Mouse (Mus musculus) myocyte (in vitro differentiated cells): ENCODE results near the gene Cdan1. TPM values are rescaled to one million over a fixed set of nuclear protein-coding genes. Genes with fewer than 3 reads are reported as not detected.
"Not testable (repeated sequence)": the region's sequence is repeated elsewhere in the genome, so short reads cannot be mapped to it uniquely, and the experiment has no call there.

Experiments
- H3K27me3 ChIP-seq: one replicate; pipeline ENCODE4 v1.6.1; 2011; ENCODE audit not compliant: control insufficient read depth, insufficient read depth, insufficient read length
- H3K36me3 ChIP-seq: one replicate; pipeline ENCODE4 v1.6.1; 2011; ENCODE audit not compliant: control insufficient read depth, insufficient read depth
- H3K4me2 ChIP-seq: one replicate; pipeline ENCODE4 v1.6.1; 2011; ENCODE audit warnings: low read depth, control low read depth
- H3K4me3 ChIP-seq: one replicate; pipeline ENCODE4 v1.5.1; 2011; ENCODE audit warnings: mild to moderate bottlenecking, control low read depth, moderate library complexity
- H3K79me2 ChIP-seq: one replicate; pipeline ENCODE4 v1.6.1; 2011; ENCODE audit not compliant: control insufficient read depth, insufficient read depth
- H3ac ChIP-seq: one replicate; pipeline ENCODE4 v1.6.1; 2011; ENCODE audit not compliant: control insufficient read depth, insufficient read length
- CEBPB ChIP-seq: IDR thresholded peaks from 2 replicates; pipeline ENCODE4 v1.6.1; 2011; ENCODE audit warnings: mild to moderate bottlenecking, moderate library complexity; ENCODE audit not compliant: poor library complexity, insufficient read depth, severe bottlenecking
- E2F4 ChIP-seq: IDR thresholded peaks from one replicate; pipeline ENCODE4 v1.6.1; 2011; ENCODE audit warnings: mild to moderate bottlenecking, control low read depth, moderate library complexity; ENCODE audit not compliant: insufficient read depth
- MAX ChIP-seq: IDR thresholded peaks from one replicate; pipeline ENCODE4 v1.6.1; 2011; ENCODE audit warnings: low read depth, mild to moderate bottlenecking, control low read depth
- MYOD1 ChIP-seq, 3 experiments: IDR thresholded peaks; one replicate each; pipeline ENCODE4 v1.6.1; 2011; ENCODE audit warnings: control low read depth in 2 of 3, low read depth in 2 of 3, mild to moderate bottlenecking in 2 of 3, moderate library complexity in 1 of 3; ENCODE audit not compliant: insufficient read length in 2 of 3, control insufficient read depth in 1 of 3
- MYOG ChIP-seq, 3 experiments: IDR thresholded peaks; one replicate each; pipeline ENCODE4 v1.6.1; 2011; ENCODE audit warnings: control low read depth in 2 of 3, low read depth in 2 of 3, mild to moderate bottlenecking in 2 of 3; ENCODE audit not compliant: insufficient read length in 2 of 3, control insufficient read depth in 1 of 3, insufficient read depth in 1 of 3
- POLR2A ChIP-seq: IDR thresholded peaks from one replicate; pipeline ENCODE4 v1.6.1; 2011; ENCODE audit warnings: low read depth, mild to moderate bottlenecking, control low read depth, moderate library complexity; ENCODE audit not compliant: insufficient read length
- POLR2AphosphoS2 ChIP-seq: IDR thresholded peaks from one replicate; pipeline ENCODE4 v1.6.1; 2011; ENCODE audit warnings: low read depth, control low read depth; ENCODE audit not compliant: insufficient read length
- REST ChIP-seq: IDR thresholded peaks from one replicate; pipeline ENCODE4 v1.6.1; 2011; ENCODE audit warnings: mild to moderate bottlenecking, control low read depth, moderate library complexity; ENCODE audit not compliant: insufficient read depth, insufficient read length
- SRF ChIP-seq: IDR thresholded peaks from one replicate; pipeline ENCODE4 v1.6.1; 2011; ENCODE audit warnings: low read depth; ENCODE audit not compliant: control insufficient read depth, insufficient read length
- TCF12 ChIP-seq: IDR thresholded peaks from one replicate; pipeline ENCODE4 v1.6.1; 2011; ENCODE audit warnings: mild to moderate bottlenecking, control low read depth; ENCODE audit not compliant: poor library complexity, insufficient read depth, severe bottlenecking
- TCF3 ChIP-seq: IDR thresholded peaks from one replicate; pipeline ENCODE4 v1.6.1; 2011; ENCODE audit warnings: low read depth, control low read depth; ENCODE audit not compliant: insufficient read length
- USF1 ChIP-seq: IDR thresholded peaks from one replicate; pipeline ENCODE4 v1.6.1; 2011; ENCODE audit warnings: low read depth, mild to moderate bottlenecking, control low read depth, moderate library complexity
- polyA plus RNA-seq: library from polyadenylated mRNA; unstranded; fragments of >200 nt; fragmentation: generic; extraction: Trizol; gene quantifications from one replicate; pipeline ENCODE4 v1.2.1, GENCODE M21; 2012; ENCODE audit warnings: missing spikeins

Gene Cdan1
- polyA plus RNA-seq, 1 experiment = 5.0 TPM

DNA sequence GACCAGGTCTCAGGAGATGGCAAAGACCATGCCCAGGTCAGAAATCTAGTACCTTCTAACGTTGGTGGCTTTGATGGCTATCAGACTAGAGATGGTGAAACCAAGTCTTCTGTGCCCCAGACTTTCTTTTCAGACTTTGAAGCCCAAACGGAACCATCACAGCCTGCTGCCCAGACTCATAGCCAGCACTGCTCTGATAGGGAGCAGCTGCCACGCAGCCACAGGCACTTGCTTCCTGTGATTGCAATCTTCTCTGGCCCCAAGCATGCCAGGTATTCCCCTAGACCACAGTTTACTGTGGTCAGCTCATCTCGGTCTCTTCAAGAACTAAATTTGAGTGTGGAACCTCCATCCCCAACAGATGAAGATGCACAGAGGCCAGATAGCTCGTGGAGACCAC lies 147.3 kb downstream of the Cdan1 start:
- Histone ChIP-seq H3ac (no peak overlapping the region), H3K4me3 (no peak overlapping the region), H3K4me2 (peak overlapping the region; percentile 14), H3K79me2 (no peaks in the 10 kb centered on the region), H3K27me3 (no peaks in the 10 kb centered on the region), H3K36me3 (peaks cover 14% of the 10 kb centered on the region)
- TF ChIP-seq MYOD1 (IDR thresholded peaks at IDR 0.05; ENCODE audit: control insufficient read depth in 1 of 3, insufficient read length in 2 of 3, low read depth in 2 of 3) (peak; percentile 14 to 82 (median 32)), MYOG (IDR thresholded peaks at IDR 0.05; ENCODE audit: control insufficient read depth in 1 of 3, insufficient read depth in 1 of 3, insufficient read length in 2 of 3, low read depth in 2 of 3) (peak; percentile 49 to 95 (median 55)), TCF3 (peak; percentile 57), USF1 (no peak)

DNA sequence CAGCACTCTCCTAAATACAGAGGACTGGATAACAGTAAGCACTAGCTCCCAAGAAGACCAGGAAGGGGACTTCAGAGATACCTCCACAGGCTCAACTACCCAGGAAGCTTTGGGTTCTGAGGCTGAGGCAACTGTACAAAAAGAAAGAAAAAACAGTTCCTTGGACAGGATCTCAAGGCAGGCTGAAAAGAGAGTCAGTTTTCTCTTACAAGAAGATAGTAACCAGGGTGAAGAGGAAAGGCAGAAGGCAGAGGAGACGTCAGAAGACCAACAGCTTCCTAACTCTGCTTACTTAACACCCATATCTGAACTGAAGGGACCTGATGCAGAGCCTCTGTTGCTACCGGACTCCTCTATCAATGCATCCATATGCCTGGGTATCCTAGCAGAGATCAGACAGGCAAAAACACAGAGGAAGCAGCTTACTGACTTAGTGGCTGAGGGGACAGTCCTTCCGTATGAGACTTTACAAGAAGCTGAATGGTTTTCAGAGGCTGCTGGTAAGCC lies 149.5 kb downstream of the Cdan1 start:
- H3K79me2 ChIP-seq = no peaks in the 10 kb centered on the region
- peaks cover 11% of the 10 kb centered on the region for H3K36me3 ChIP-seq
- H3ac ChIP-seq = no peak overlapping the region
- H3K4me3 ChIP-seq = no peak overlapping the region
- TF ChIP-seq TCF3 (no peak), TCF12 (no peak), POLR2AphosphoS2 (no peak), SRF (no peak), MYOG (IDR thresholded peaks at IDR 0.05; ENCODE audit: control insufficient read depth in 1 of 3, insufficient read depth in 1 of 3, insufficient read length in 2 of 3, low read depth in 2 of 3) (no peak), MYOD1 (IDR thresholded peaks at IDR 0.05; ENCODE audit: control insufficient read depth in 1 of 3, insufficient read length in 2 of 3, low read depth in 2 of 3) (no peak)
- no peaks in the 10 kb centered on the region for H3K27me3 ChIP-seq
- no peak overlapping the region for H3K4me2 ChIP-seq

DNA sequence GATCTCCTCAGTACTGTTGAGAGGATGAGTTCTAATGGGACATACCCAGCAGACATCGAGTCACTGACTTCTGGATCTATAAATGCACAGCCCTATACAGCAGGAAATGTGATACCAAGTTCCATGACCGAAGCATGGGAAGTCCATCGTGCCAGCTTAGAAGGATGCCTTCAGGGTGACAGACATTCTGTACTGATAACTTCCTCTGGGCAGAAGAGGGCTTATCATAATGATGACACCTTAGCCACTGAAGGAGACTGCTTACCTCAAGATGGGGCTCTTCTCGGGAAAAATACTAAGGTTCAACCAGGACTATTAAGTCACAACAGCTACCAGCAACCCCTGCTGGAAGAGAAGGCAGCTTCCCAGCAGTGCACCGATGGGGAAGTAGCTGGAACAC lies 152.2 kb downstream of the Cdan1 start:
- H3K27me3 ChIP-seq = no peaks in the 10 kb centered on the region

DNA sequence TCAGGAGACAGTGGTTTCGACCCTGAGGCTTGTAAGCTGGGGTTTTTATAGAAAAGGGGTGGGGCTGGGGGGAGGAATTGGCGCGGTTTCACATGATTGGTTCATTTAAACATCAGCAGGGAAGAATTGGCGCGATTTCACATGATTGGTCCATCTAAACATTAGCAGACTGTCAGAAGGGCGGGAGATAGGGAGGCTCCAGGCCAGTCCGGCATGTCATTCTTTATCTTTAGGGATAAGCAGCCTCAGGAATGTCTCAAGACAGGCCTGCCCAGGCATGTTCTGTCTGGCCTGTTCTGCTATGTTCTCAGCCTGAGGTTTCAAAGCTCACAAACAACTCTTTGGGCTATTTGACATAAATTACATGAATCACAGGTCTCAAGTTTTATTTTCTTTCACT lies 168.8 kb downstream of the Cdan1 start:
- not testable (repeated sequence) for H3K36me3 ChIP-seq, H3K79me2 ChIP-seq, H3K27me3 ChIP-seq, H3ac ChIP-seq, H3K4me2 ChIP-seq, H3K4me3 ChIP-seq

More for the DNA sequence above, 152.2 kb downstream of the Cdan1 start:
- no peak for TF ChIP-seq SRF
- no peak for TF ChIP-seq E2F4
- no peak for TF ChIP-seq USF1
- TF ChIP-seq TCF3 = no peak
- TF ChIP-seq MYOD1 (IDR thresholded peaks at IDR 0.05; ENCODE audit: control insufficient read depth in 1 of 3, insufficient read length in 2 of 3, low read depth in 2 of 3) = no peak
- H3ac ChIP-seq = no peak overlapping the region
- peaks cover 14% of the 10 kb centered on the region for H3K36me3 ChIP-seq
- no peak overlapping the region for H3K4me2 ChIP-seq
- no peaks in the 10 kb centered on the region for H3K79me2 ChIP-seq
- H3K4me3 ChIP-seq = no peak overlapping the region

DNA sequence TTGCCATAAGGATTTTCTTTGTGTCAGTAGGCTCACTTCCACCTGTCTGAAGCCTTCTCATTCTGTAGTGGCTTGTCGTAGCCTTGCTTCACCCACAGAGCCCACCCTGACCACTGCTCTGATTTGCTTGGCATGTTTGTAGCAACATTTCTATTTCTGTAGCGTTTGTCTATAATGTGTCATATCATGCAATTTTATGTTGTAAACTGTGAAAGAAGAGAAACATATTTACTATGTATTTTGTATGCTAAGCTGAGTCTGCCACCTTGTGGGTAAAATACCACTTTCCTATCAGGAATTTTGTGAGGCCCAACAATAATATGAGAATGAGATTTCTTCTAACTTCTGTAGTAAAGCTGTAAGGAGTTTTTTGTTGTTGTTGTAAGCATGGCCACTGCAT lies 179.7 kb downstream of the Cdan1 start:
- Histone ChIP-seq H3ac (no peak overlapping the region), H3K79me2 (no peaks in the 10 kb centered on the region), H3K27me3 (no peaks in the 10 kb centered on the region), H3K4me2 (no peak overlapping the region), H3K4me3 (no peak overlapping the region), H3K36me3 (peaks cover 7% of the 10 kb centered on the region)
- TF ChIP-seq CEBPB (no peak), REST (no peak), MYOG (IDR thresholded peaks at IDR 0.05; ENCODE audit: control insufficient read depth in 1 of 3, insufficient read depth in 1 of 3, insufficient read length in 2 of 3, low read depth in 2 of 3) (no peak), POLR2A (no peak), POLR2AphosphoS2 (no peak), TCF3 (no peak), TCF12 (no peak), MAX (no peak), E2F4 (no peak), USF1 (no peak)

DNA sequence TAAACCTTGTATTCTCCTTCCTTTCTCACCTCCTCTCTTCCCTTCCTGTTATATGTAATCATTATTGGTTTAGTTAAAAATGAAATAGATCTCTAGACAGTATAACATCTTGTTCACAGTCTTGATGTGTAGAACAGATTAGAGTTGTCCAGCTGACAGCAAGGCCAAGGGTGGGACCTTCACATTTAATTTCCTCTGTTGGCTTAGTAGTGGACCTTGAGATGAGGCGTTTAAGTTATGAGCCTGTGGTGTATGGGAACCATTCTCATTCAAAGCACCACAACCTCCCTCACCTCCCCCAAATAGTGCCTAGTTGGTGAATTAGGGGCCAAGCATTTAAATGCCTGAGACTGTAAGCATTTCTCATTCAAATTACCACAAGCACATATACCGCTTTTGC lies 182.5 kb downstream of the Cdan1 start:
- H3ac ChIP-seq = no peak overlapping the region
- TF ChIP-seq REST = no peak
- TF ChIP-seq POLR2A = no peak
- TF ChIP-seq MYOD1 (IDR thresholded peaks at IDR 0.05; ENCODE audit: control insufficient read depth in 1 of 3, insufficient read length in 2 of 3, low read depth in 2 of 3) = no peak
- no peak for TF ChIP-seq CEBPB
- no peak for TF ChIP-seq MAX
- no peak for TF ChIP-seq POLR2AphosphoS2
- peaks cover 4% of the 10 kb centered on the region for H3K79me2 ChIP-seq
- H3K4me2 ChIP-seq = no peak overlapping the region
- no peaks in the 10 kb centered on the region for H3K27me3 ChIP-seq
- no peaks in the 10 kb centered on the region for H3K36me3 ChIP-seq
- no peak overlapping the region for H3K4me3 ChIP-seq

Other genes with a start within 250 kb of the Cdan1 start
- 4.4 TPM for gene Haus2, start 240.7 kb downstream of the Cdan1 start, polyA plus RNA-seq
- 12.5 TPM for gene Lrrc57, start 240.6 kb downstream of the Cdan1 start, polyA plus RNA-seq
- 5.1 TPM for gene Stard9, start 221.0 kb downstream of the Cdan1 start, polyA plus RNA-seq
- gene Ttbk2, start 476 bp upstream of the Cdan1 start, polyA plus RNA-seq = 2.4 TPM
- 5.8 TPM for gene Ubr1, start 120.6 kb upstream of the Cdan1 start, polyA plus RNA-seq
- gene Tmem62, start 126.9 kb upstream of the Cdan1 start, polyA plus RNA-seq = 11.3 TPM
- 48.4 TPM for gene Ccndbp1, start 158.3 kb upstream of the Cdan1 start, polyA plus RNA-seq
- not detected for gene Epb42, start 186.9 kb upstream of the Cdan1 start, polyA plus RNA-seq
- gene Tgm5, start 235.7 kb upstream of the Cdan1 start, polyA plus RNA-seq = 0.54 TPM